Mouse (Mus musculus) MEL (cell line): Measurements from ENCODE around the gene Tpst2.

Source experiments
- BHLHE40 ChIP-seq: IDR thresholded peaks from 2 replicates; pipeline ENCODE4 v1.6.1; 2012; ENCODE audit warnings: low read depth, mild to moderate bottlenecking, inconsistent platforms, low read length, improper control_type of control experiment, borderline replicate concordance
- CTCF ChIP-seq, 3 experiments: IDR thresholded peaks in 2 of 3; conservative IDR thresholded peaks in 1 of 3; 2 replicates each; pipeline ENCODE4 v1.5.1; 2011 to 2012; ENCODE audit warnings: low read length in 3 of 3, low read depth in 2 of 3, mild to moderate bottlenecking in 2 of 3, improper control_type of control experiment in 1 of 3, inconsistent platforms in 1 of 3, mixed read lengths in 1 of 3, moderate library complexity in 1 of 3; ENCODE audit not compliant: control insufficient read depth in 1 of 3, insufficient read depth in 1 of 3, poor library complexity in 1 of 3, severe bottlenecking in 1 of 3
- EP300 ChIP-seq, 2 experiments: IDR thresholded peaks; 2 replicates each; pipeline ENCODE4 v1.6.1; 2011; ENCODE audit warnings: improper control_type of control experiment in 2 of 2, low read length in 2 of 2, low read depth in 1 of 2, mild to moderate bottlenecking in 1 of 2
- GATA1 ChIP-seq: IDR thresholded peaks from 2 replicates; pipeline ENCODE4 v1.6.1; 2011; ENCODE audit warnings: low read depth, low read length, improper control_type of control experiment
- HCFC1 ChIP-seq: IDR thresholded peaks from 2 replicates; pipeline ENCODE4 v1.6.1; 2012; ENCODE audit warnings: low read depth, mild to moderate bottlenecking, inconsistent platforms, low read length, improper control_type of control experiment, moderate library complexity
- MAZ ChIP-seq: IDR thresholded peaks from 2 replicates; pipeline ENCODE4 v1.6.1; 2012; ENCODE audit warnings: low read depth, mild to moderate bottlenecking, inconsistent platforms, low read length, improper control_type of control experiment
- POLR2A ChIP-seq, 2 experiments: IDR thresholded peaks; 2 replicates each; pipeline ENCODE4 v1.6.1; 2011 to 2012; ENCODE audit warnings: low read length in 2 of 2, mild to moderate bottlenecking in 2 of 2, control low read depth in 1 of 2, improper control_type of control experiment in 1 of 2, low read depth in 1 of 2, moderate library complexity in 1 of 2; ENCODE audit not compliant: control insufficient read depth in 1 of 2, insufficient read depth in 1 of 2, poor library complexity in 1 of 2
- POLR2AphosphoS2 ChIP-seq: IDR thresholded peaks from 2 replicates; pipeline ENCODE4 v1.6.1; 2011; ENCODE audit warnings: low read length, improper control_type of control experiment
- POLR2AphosphoS5 ChIP-seq: IDR thresholded peaks from 2 replicates; pipeline ENCODE4 v1.6.1; 2012; ENCODE audit warnings: low read depth, borderline replicate concordance, mild to moderate bottlenecking, inconsistent platforms, low read length, moderate library complexity, mixed read lengths
- SIN3A ChIP-seq: IDR thresholded peaks from 2 replicates; pipeline ENCODE4 v1.6.1; 2012; ENCODE audit warnings: low read length, improper control_type of control experiment, inconsistent platforms
- UBTF ChIP-seq: IDR thresholded peaks from 2 replicates; pipeline ENCODE4 v1.6.1; 2012; ENCODE audit warnings: low read depth, mild to moderate bottlenecking, inconsistent platforms, low read length, improper control_type of control experiment, moderate library complexity, borderline replicate concordance; ENCODE audit not compliant: insufficient read depth
- USF2 ChIP-seq, 2 experiments: IDR thresholded peaks; 2 replicates each; pipeline ENCODE4 v1.6.1; 2011 to 2012; ENCODE audit warnings: improper control_type of control experiment in 2 of 2, low read length in 2 of 2, borderline replicate concordance in 1 of 2, inconsistent platforms in 1 of 2, low read depth in 1 of 2, mild to moderate bottlenecking in 1 of 2; ENCODE audit not compliant: insufficient read depth in 1 of 2
- ZC3H11A ChIP-seq: IDR thresholded peaks from 2 replicates; pipeline ENCODE4 v1.6.1; 2012; ENCODE audit warnings: low read depth, mild to moderate bottlenecking, inconsistent platforms, low read length, improper control_type of control experiment

DNA sequence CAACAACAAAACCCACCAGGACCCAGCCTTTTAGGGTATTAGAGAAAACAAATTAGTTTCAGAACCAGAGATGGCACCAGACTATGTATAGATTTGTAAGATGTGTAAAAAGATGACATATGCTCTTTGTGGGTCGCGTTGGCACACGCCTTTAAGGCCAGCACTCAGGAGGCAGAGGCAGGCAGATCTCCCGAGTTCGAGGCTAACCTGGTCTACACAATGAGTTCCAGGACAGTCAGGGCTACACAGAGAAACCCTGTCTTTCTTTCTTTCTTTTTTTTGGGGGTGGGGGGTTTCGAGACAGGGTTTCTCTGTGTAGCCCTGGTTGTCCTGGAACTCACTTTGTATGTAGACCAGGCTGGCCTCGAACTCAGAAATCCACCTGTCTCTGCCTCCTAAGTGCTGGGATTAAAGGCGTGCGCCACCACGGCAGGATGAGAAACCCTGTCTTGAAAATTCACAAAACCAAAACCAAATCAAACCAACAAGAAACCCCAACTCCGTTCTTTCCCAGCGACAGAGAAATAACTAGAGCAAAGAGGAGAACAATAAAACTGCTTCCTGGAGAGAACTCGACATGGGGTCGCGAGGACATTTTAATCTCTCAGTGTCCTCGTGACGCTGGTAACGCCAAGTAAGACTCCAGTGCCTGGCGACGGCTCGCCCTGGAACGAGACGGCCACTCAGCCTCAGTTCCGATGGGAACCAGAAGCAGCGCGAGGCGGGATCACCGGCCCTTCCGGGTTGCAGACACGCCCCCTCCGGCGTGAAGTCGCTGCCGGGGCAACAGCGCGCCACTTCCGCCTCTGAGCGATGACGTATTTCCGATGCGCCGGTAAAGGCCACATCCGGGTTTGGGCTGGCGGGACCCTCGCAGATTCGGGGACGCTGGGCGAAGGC is 49.3 kb downstream of the Tpst2 start, which contains the start of gene Tfip11:
- TF ChIP-seq UBTF (no peak), MAZ (no peak; the same call in 1 of the 2 replicates), CTCF (IDR thresholded peaks at IDR 0.05 in 2 of 3, conservative IDR thresholded peaks at IDR 0.05 in 1 of 3; ENCODE audit: control insufficient read depth in 1 of 3, insufficient read depth in 1 of 3, low read depth in 2 of 3, low read length in 3 of 3, poor library complexity in 1 of 3, severe bottlenecking in 1 of 3) (no peak), SIN3A (peak; percentile 99), POLR2A (IDR thresholded peaks at IDR 0.05; ENCODE audit: control insufficient read depth in 1 of 2, insufficient read depth in 1 of 2, low read depth in 1 of 2, low read length in 2 of 2, poor library complexity in 1 of 2) (peak in 1 of 2 experiments; percentile 84; a peak in 2 of 4 replicates), USF2 (IDR thresholded peaks at IDR 0.05; ENCODE audit: borderline replicate concordance in 1 of 2, insufficient read depth in 1 of 2, low read depth in 1 of 2, low read length in 2 of 2) (no peak), ZC3H11A (no peak), POLR2AphosphoS2 (0 out of 2 replicates have a peak, but pooled peaks have one; percentile 2), POLR2AphosphoS5 (no peak), GATA1 (no peak), BHLHE40 (no peak), EP300 (IDR thresholded peaks at IDR 0.05; ENCODE audit: low read depth in 1 of 2, low read length in 2 of 2) (no peak), HCFC1 (peak; percentile 97)
